Mouse (Mus musculus): Measurements from ENCODE around the gene Map2k3. TPM values are rescaled to one million over a fixed set of nuclear protein-coding genes. Genes with fewer than 3 reads are reported as not detected.
A peak's percentile ranks its signal among the peaks of the same experiment; 100 is the strongest.

Gene Map2k3
- polyA plus RNA-seq, 1 experiment from 2014 or later = 106 TPM

DNA sequence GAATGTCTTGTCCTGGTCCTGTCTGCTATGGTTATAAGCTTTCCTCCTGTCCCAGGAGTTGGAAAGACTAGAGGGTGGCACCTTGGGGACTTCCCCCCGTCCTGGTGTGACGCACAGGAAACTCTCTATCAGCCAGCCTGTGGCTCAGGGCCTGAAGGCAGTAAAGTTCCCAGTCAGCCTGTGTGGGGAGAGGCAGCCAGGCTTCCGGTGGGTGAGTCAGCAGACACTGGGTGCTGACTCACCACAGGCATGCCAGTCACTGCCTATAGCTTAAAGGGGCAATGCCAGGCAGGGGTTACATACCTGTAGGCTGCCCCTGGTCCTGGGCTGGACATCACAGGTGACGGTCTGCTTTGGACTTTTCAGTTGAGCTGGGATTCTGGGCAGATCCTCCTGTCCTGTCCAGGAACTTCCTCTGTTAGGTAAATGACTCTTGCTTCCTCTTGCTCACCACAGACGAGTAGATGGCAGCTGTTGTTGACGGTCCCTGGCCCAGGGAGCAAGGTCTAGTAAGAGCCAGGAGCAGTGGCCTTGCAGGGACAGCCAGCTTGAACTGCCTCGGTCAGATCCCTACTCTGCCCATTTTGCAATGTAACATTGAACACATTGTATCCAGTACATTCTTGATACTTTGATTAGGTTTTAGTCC, 3.6 kb downstream of the Map2k3 start:
- Histone ChIP-seq H3K4me3 (ENCODE audit: low read depth, low read length) (no peak overlapping the region; the same call in 1 of the 2 replicates), H3K27me3 (replicated peaks; ENCODE audit: insufficient read depth, low read length) (no peaks in the 10 kb centered on the region), H3K27ac (ENCODE audit: low read length) (peak overlapping the region; percentile 85), H3K36me3 (ENCODE audit: insufficient read depth, low read length) (no peaks in the 10 kb centered on the region), H3K4me2 (replicated peaks; ENCODE audit: low read depth, low read length) (peak overlapping the region; percentile 36), H3K9ac (replicated peaks; ENCODE audit: low read depth) (no peak overlapping the region), H3K4me1 (ENCODE audit: insufficient read depth, low read depth, low read length) (peaks cover 44% of the 10 kb centered on the region), H3K9me3 (ENCODE audit: low read length) (no peaks in the 10 kb centered on the region)
- DNase-seq (ENCODE audit: low spot score) = peak; percentile 91
- 39% methylated on average over 7 of the region's 7 CpGs for WGBS
- no peak for TF ChIP-seq CTCF (IDR thresholded peaks at IDR 0.05)
- peak; percentile 80 for TF ChIP-seq EP300 (IDR thresholded peaks at IDR 0.05)
- peak; percentile 50 for ATAC-seq

DNA sequence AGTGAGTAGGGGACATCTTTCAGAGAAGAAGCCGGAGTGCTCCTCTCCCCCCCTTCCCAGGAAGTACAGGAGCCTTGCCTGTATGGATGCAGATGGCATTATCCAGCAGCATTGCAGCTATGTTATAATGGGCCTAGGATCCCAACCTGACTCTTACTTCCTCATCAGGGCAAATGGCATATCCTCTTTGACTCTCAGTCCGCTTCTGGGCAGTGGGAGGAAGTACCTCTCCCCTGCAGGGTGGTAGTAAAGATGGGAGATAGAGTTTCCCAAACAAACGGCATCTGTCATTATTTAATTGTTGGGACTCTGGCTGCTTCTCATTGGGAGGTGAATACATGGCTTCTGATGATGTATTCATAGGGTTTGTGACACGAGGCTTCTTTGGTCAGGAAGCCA, 4.1 kb downstream of the Map2k3 start:
- Histone ChIP-seq H3K36me3 (ENCODE audit: insufficient read depth, low read length) (no peaks in the 10 kb centered on the region), H3K4me3 (ENCODE audit: low read depth, low read length) (no peak overlapping the region; the same call in 1 of the 2 replicates), H3K4me1 (ENCODE audit: insufficient read depth, low read depth, low read length) (peaks cover 47% of the 10 kb centered on the region), H3K9me3 (ENCODE audit: low read length) (no peaks in the 10 kb centered on the region), H3K27ac (ENCODE audit: low read length) (peak overlapping the region; percentile 85), H3K4me2 (replicated peaks; ENCODE audit: low read depth, low read length) (peak overlapping the region; percentile 36; the same call in 1 of the 2 replicates), H3K27me3 (replicated peaks; ENCODE audit: insufficient read depth, low read length) (no peaks in the 10 kb centered on the region), H3K9ac (replicated peaks; ENCODE audit: low read depth) (no peak overlapping the region)
- DNase-seq (ENCODE audit: low spot score) (no peak), ATAC-seq (no peak)
- TF ChIP-seq CTCF (IDR thresholded peaks at IDR 0.05) (no peak), EP300 (IDR thresholded peaks at IDR 0.05) (no peak)
- 61% methylated on average over 4 of the region's 4 CpGs for WGBS

GRCm38 (mm10) chr11:60937611-60938010, 5.8 kb downstream of the Map2k3 start:
- Histone ChIP-seq H3K36me3 (ENCODE audit: insufficient read depth, low read length) (no peaks in the 10 kb centered on the region), H3K27me3 (replicated peaks; ENCODE audit: insufficient read depth, low read length) (no peaks in the 10 kb centered on the region), H3K4me3 (ENCODE audit: low read depth, low read length) (no peak overlapping the region), H3K27ac (ENCODE audit: low read length) (no peak overlapping the region), H3K9me3 (ENCODE audit: low read length) (no peaks in the 10 kb centered on the region), H3K4me1 (ENCODE audit: insufficient read depth, low read depth, low read length) (peaks cover 52% of the 10 kb centered on the region), H3K9ac (replicated peaks; ENCODE audit: low read depth) (no peak overlapping the region), H3K4me2 (replicated peaks; ENCODE audit: low read depth, low read length) (no peak overlapping the region)
- TF ChIP-seq CTCF (IDR thresholded peaks at IDR 0.05) (no peak), EP300 (IDR thresholded peaks at IDR 0.05) (no peak)
- 66% methylated on average over 3 of the region's 3 CpGs for WGBS
- DNase-seq (ENCODE audit: low spot score) = no peak
- ATAC-seq = no peak

- H3K27ac ChIP-seq (ENCODE audit: low read length) = peak overlapping the region; percentile 43
- no peak for ATAC-seq
- no peak overlapping the region for H3K9ac ChIP-seq (replicated peaks; ENCODE audit: low read depth)
- 83% methylated on average over 3 of the region's 3 CpGs for WGBS
- no peak for DNase-seq (ENCODE audit: low spot score)
- H3K4me3 ChIP-seq (ENCODE audit: low read depth, low read length) = no peak overlapping the region
- peaks cover 37% of the 10 kb centered on the region for H3K4me1 ChIP-seq (ENCODE audit: insufficient read depth, low read depth, low read length)
- H3K36me3 ChIP-seq (ENCODE audit: insufficient read depth, low read length) = peaks cover 16% of the 10 kb centered on the region
- H3K9me3 ChIP-seq (ENCODE audit: low read length) = no peaks in the 10 kb centered on the region
- no peaks in the 10 kb centered on the region for H3K27me3 ChIP-seq (replicated peaks; ENCODE audit: insufficient read depth, low read length)
- H3K4me2 ChIP-seq (replicated peaks; ENCODE audit: low read depth, low read length) = no peak overlapping the region
- TF ChIP-seq CTCF (IDR thresholded peaks at IDR 0.05) (no peak), EP300 (IDR thresholded peaks at IDR 0.05) (no peak)
Measured at GRCm38 (mm10) chr11:60939487-60939886, 7.7 kb downstream of the Map2k3 start.

- Histone ChIP-seq H3K27ac (ENCODE audit: low read length) (peak overlapping the region; percentile 90), H3K4me3 (ENCODE audit: low read depth, low read length) (no peak overlapping the region), H3K9me3 (ENCODE audit: low read length) (no peaks in the 10 kb centered on the region), H3K4me1 (ENCODE audit: insufficient read depth, low read depth, low read length) (peaks cover 30% of the 10 kb centered on the region), H3K27me3 (replicated peaks; ENCODE audit: insufficient read depth, low read length) (no peaks in the 10 kb centered on the region), H3K9ac (replicated peaks; ENCODE audit: low read depth) (no peak overlapping the region), H3K4me2 (replicated peaks; ENCODE audit: low read depth, low read length) (no peak overlapping the region), H3K36me3 (ENCODE audit: insufficient read depth, low read length) (peaks cover 18% of the 10 kb centered on the region)
- 70% methylated on average over 5 of the region's 5 CpGs for WGBS
- DNase-seq (ENCODE audit: low spot score) (no peak), ATAC-seq (no peak)
- TF ChIP-seq EP300 (IDR thresholded peaks at IDR 0.05) (no peak), CTCF (IDR thresholded peaks at IDR 0.05) (no peak)
Measured at GRCm38 (mm10) chr11:60940501-60940900, 8.7 kb downstream of the Map2k3 start.

GRCm38 (mm10) chr11:60941370-60941769, 9.5 kb downstream of the Map2k3 start:
- ATAC-seq (peak; percentile 93), DNase-seq (ENCODE audit: low spot score) (peak; percentile 96)
- peaks cover 26% of the 10 kb centered on the region for H3K36me3 ChIP-seq (ENCODE audit: insufficient read depth, low read length)
- no peaks in the 10 kb centered on the region for H3K27me3 ChIP-seq (replicated peaks; ENCODE audit: insufficient read depth, low read length)
- no peak overlapping the region for H3K4me3 ChIP-seq (ENCODE audit: low read depth, low read length)
- H3K4me1 ChIP-seq (ENCODE audit: insufficient read depth, low read depth, low read length) = peaks cover 21% of the 10 kb centered on the region
- peak overlapping the region; percentile 90 for H3K27ac ChIP-seq (ENCODE audit: low read length)
- TF ChIP-seq EP300 (IDR thresholded peaks at IDR 0.05) (peak; percentile 83), CTCF (IDR thresholded peaks at IDR 0.05) (no peak)
- H3K9me3 ChIP-seq (ENCODE audit: low read length) = no peaks in the 10 kb centered on the region
- no peak overlapping the region for H3K9ac ChIP-seq (replicated peaks; ENCODE audit: low read depth)
- no peak overlapping the region for H3K4me2 ChIP-seq (replicated peaks; ENCODE audit: low read depth, low read length)
- 42% methylated on average over 7 of the region's 9 CpGs for WGBS
